Mouse (Mus musculus) bone marrow macrophage, adult 2 months (primary cell): ENCODE measurements around the gene Fbxo11.

ENCODE experiments used
- CTCF ChIP-seq: IDR thresholded peaks from 2 replicates; pipeline ENCODE4 v1.5.1; 2012; ENCODE audit warnings: low read depth, mild to moderate bottlenecking, low read length, moderate library complexity
- POLR2A ChIP-seq: IDR thresholded peaks from 2 replicates; pipeline ENCODE4 v1.6.1; 2012; ENCODE audit warnings: mild to moderate bottlenecking, low read depth, low read length, borderline replicate concordance

- TF ChIP-seq CTCF = no peak
- TF ChIP-seq POLR2A = no peak
Measured at GRCm38 (mm10) chr17:88006956-88007355, 58.1 kb downstream of the Fbxo11 start.
